Mouse (Mus musculus) heart, postnatal 0 days (tissue): ENCODE results near the gene Porcn.

Experiments used
- CTCF ChIP-seq: IDR thresholded peaks from 2 replicates; pipeline ENCODE4 v1.5.1; 2016; ENCODE audit warnings: antibody characterized with exemption, control low read depth, low read depth
- EP300 ChIP-seq: IDR thresholded peaks from 2 replicates; pipeline ENCODE4 v1.6.1; 2016; ENCODE audit warnings: antibody characterized with exemption, low read depth

GRCm38 (mm10) chrX:8206694-8207197, 421 bp upstream of the Porcn start:
- TF ChIP-seq CTCF (no peak), EP300 (no peak)
